Mouse (Mus musculus) midbrain, embryonic 12.5 days (tissue): ENCODE measurements at regions not wholly inside any gene's neighbourhood (a gene's known extent, or its start where the extent isn't known, plus 50 kb on each side); places are given as distances from the start of the nearest gene placed in this dataset.

Experiments
- ATAC-seq: fragments of 200-750 bp; cut with Nextera tagmentation; 2 replicates; pipeline ENCODE4 v1.8.0; 2017; ENCODE audit warnings: low read depth, moderate TSS enrichment, moderate library complexity; ENCODE audit not compliant: low FRiP score
- H3K27ac ChIP-seq: fragments of 300-500 bp; sonication (generic); replicated peaks from 2 replicates; pipeline ENCODE4 v1.5.1; 2016; ENCODE audit warnings: mild to moderate bottlenecking
- H3K27me3 ChIP-seq: fragments of 300-500 bp; sonication (generic); 2 replicates; pipeline ENCODE4 v1.6.1; 2016; ENCODE audit warnings: mild to moderate bottlenecking
- H3K36me3 ChIP-seq: fragments of 300-500 bp; sonication (generic); 2 replicates; pipeline ENCODE4 v1.6.1; 2016
- H3K4me1 ChIP-seq: fragments of 300-500 bp; sonication (generic); 2 replicates; pipeline ENCODE4 v1.6.1; 2016
- H3K4me2 ChIP-seq: fragments of 300-500 bp; sonication (generic); replicated peaks from 2 replicates; pipeline ENCODE4 v1.6.1; 2016; ENCODE audit warnings: mild to moderate bottlenecking, moderate library complexity
- H3K4me3 ChIP-seq: fragments of 300-500 bp; sonication (generic); 2 replicates; pipeline ENCODE4 v1.5.1; 2016; ENCODE audit warnings: mild to moderate bottlenecking
- H3K9ac ChIP-seq: fragments of 300-500 bp; sonication (generic); replicated peaks from 2 replicates; pipeline ENCODE4 v1.6.1; 2016; ENCODE audit warnings: mild to moderate bottlenecking, moderate library complexity
- H3K9me3 ChIP-seq: fragments of 300-500 bp; sonication (generic); 2 replicates; pipeline ENCODE4 v1.6.1; 2016; ENCODE audit warnings: mild to moderate bottlenecking
- WGBS: fragments of 180-500 bp; shearing (Covaris S2); methylation state at CpG from one replicate; pipeline ENCODE4 v1.1.7; 2016; 5-methylcytosine and 5-hydroxymethylcytosine counted together

GRCm38 (mm10) chr1:133504116-133504515 lies 79.9 kb upstream of the Sox13 start:
- H3K36me3 ChIP-seq = no peaks in the 10 kb centered on the region
- ATAC-seq = no peak
- H3K27ac ChIP-seq = no peak overlapping the region
- H3K27me3 ChIP-seq = no peaks in the 10 kb centered on the region; the same call in 1 of the 2 replicates
- H3K4me2 ChIP-seq = no peak overlapping the region
- H3K4me3 ChIP-seq = no peak overlapping the region
- WGBS = 87% methylated on average over 3 of the region's 3 CpGs
- peaks cover 2% of the 10 kb centered on the region; the same call in 1 of the 2 replicates for H3K9me3 ChIP-seq
- 0 out of 2 replicates have a peak, but pooled peaks cover 6% of the 10 kb centered on the region for H3K4me1 ChIP-seq
- H3K9ac ChIP-seq = no peak overlapping the region

DNA sequence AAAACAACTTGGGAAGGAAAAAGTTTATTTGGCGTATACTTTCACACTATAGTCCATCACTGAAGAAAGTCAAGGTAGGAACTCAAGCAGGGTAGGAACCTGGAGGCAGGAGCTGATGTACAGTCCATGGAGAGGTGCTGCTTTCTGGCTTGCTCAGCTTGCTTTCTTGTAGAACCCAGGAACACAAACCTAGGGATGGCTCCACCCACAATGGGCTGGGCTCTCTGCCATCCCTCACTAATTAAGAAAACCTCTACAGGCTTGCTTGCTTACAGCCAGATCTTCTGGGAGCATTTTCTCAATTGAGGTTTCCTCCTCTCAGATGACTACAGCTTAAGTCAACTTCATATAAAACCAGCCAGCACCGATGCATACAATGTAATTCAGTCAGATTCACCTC lies 79.2 kb upstream of the Sox13 start:
- WGBS = 88% methylated on average over 2 of the region's 2 CpGs
- peaks cover 3% of the 10 kb centered on the region; the same call in 1 of the 2 replicates for H3K9me3 ChIP-seq

DNA sequence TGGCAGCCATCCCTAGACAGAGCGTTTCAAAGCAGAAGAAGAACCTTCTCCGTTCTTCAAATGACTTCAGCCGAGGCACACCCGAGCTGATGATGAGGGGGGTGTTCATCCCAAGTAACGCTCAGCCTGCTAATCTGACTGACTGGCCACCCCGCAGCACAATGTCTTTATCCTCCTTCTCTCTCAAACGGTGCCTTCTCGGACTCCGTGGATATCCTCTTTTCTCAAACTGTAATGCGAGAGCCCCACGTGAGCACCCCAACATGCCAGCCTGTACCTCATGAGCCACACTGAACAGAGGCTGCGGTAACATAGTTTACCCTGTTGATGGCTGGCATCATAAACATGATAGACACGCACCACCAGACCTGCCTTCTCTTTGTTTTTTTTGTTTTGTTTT lies 76.8 kb upstream of the Sox13 start:
- 29% methylated on average over 13 of the region's 13 CpGs for WGBS
- no peak overlapping the region; the same call in 1 of the 2 replicates for H3K27ac ChIP-seq
- H3K4me3 ChIP-seq = no peak overlapping the region
- H3K4me2 ChIP-seq = no peak overlapping the region
- H3K9me3 ChIP-seq = peaks cover 3% of the 10 kb centered on the region; the same call in 1 of the 2 replicates
- no peak overlapping the region for H3K9ac ChIP-seq
- no peaks in the 10 kb centered on the region for H3K36me3 ChIP-seq
- H3K4me1 ChIP-seq = 0 out of 2 replicates have a peak, but pooled peaks cover 6% of the 10 kb centered on the region
- ATAC-seq = no peak
- H3K27me3 ChIP-seq = no peaks in the 10 kb centered on the region; the same call in 1 of the 2 replicates

More for the DNA sequence above, 79.2 kb upstream of the Sox13 start:
- Histone ChIP-seq H3K36me3 (no peaks in the 10 kb centered on the region), H3K4me2 (no peak overlapping the region), H3K27ac (no peak overlapping the region), H3K9ac (no peak overlapping the region), H3K4me1 (0 out of 2 replicates have a peak, but pooled peaks cover 6% of the 10 kb centered on the region), H3K27me3 (no peaks in the 10 kb centered on the region; the same call in 1 of the 2 replicates), H3K4me3 (no peak overlapping the region)
- ATAC-seq = no peak

GRCm38 (mm10) chr1:133492986-133493741 lies 69.0 kb upstream of the Sox13 start:
- Histone ChIP-seq H3K27me3 (no peaks in the 10 kb centered on the region), H3K4me3 (peak overlapping the region; percentile 32), H3K4me1 (peaks cover 27% of the 10 kb centered on the region), H3K4me2 (peak overlapping the region; percentile 59), H3K36me3 (no peaks in the 10 kb centered on the region), H3K9ac (peak overlapping the region; percentile 58), H3K9me3 (no peaks in the 10 kb centered on the region), H3K27ac (peak overlapping the region; percentile 100)
- 1% methylated on average over 29 of the region's 29 CpGs for WGBS
- peak; percentile 68 for ATAC-seq

DNA sequence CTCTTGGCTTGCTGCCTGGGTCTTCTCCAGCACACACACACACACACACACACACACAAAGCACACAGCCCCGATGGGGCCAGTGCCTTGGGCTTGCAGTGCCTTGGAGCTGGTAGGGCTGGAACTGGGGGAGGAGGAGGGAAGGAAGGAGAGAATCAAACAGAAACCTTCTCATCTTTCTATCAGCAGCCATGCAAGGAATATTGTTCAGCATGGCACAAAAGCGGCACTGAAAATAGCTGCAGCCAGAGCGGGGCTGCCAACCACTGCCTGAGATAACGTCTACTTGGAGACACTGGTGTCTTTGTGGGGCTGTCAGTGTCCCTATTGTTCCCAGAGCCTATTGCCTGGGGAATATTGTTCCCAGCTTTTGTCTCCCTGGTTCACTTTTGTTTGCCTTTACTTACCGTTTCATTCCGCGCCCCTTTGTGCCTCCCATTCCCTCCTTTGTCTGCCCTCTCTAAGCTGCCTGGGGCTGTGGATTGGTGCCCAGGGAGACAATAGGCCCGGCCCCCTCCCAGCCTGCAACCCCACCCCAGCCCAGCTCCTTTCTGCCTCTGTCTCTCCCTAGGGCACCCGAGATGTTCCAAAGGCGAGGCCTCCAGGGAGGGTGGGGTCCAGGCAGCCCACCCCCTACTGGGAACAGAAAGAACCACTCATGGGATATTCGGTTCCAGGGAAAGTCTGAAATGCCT lies 68.3 kb upstream of the Sox13 start:
- Histone ChIP-seq H3K4me3 (peak overlapping the region; percentile 32), H3K4me2 (peak overlapping the region; percentile 59), H3K4me1 (peaks cover 27% of the 10 kb centered on the region), H3K36me3 (no peaks in the 10 kb centered on the region), H3K9ac (peak overlapping the region; percentile 58), H3K27ac (peak overlapping the region; percentile 100), H3K27me3 (no peaks in the 10 kb centered on the region), H3K9me3 (no peaks in the 10 kb centered on the region)
- under 1% methylated on average over 11 of the region's 11 CpGs for WGBS
- peak; percentile 92 for ATAC-seq

DNA sequence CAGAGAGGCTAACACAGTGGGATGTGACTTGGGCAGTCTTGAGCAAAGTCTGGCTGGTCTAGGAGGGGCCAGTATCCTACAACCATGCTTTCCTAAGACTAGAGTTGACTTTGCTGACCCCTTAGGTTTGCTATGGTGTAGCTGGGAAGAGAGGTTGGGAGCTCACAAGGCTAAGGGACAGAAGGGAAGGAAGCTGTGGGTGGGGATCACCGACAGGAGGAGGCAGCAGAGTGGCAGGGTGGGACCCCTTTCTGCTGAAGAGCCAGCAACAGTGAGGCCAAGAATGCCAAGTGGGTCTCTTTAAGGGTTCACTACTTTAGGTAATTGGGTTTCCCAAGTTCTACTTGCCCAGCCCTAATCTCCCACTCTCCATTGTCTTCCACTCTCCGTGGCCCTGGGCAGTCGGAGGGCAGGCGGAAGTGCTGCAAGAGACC lies 67.7 kb upstream of the Sox13 start:
- no peak for ATAC-seq
- Histone ChIP-seq H3K27me3 (no peaks in the 10 kb centered on the region), H3K9ac (peak overlapping the region; percentile 58; the same call in 1 of the 2 replicates), H3K4me1 (peaks cover 27% of the 10 kb centered on the region), H3K9me3 (no peaks in the 10 kb centered on the region), H3K4me3 (peak overlapping the region; percentile 32; the same call in 1 of the 2 replicates), H3K27ac (peak overlapping the region; percentile 100), H3K36me3 (no peaks in the 10 kb centered on the region), H3K4me2 (peak overlapping the region; percentile 59)
- WGBS = 2% methylated on average over 4 of the region's 4 CpGs

GRCm38 (mm10) chr1:133487171-133487901 lies 63.2 kb upstream of the Sox13 start:
- Histone ChIP-seq H3K4me1 (peaks cover 10% of the 10 kb centered on the region), H3K27ac (no peak overlapping the region), H3K27me3 (no peaks in the 10 kb centered on the region), H3K4me3 (no peak overlapping the region), H3K36me3 (no peaks in the 10 kb centered on the region), H3K4me2 (no peak overlapping the region), H3K9ac (no peak overlapping the region), H3K9me3 (no peaks in the 10 kb centered on the region)
- ATAC-seq = no peak
- 85% methylated on average over 8 of the region's 8 CpGs for WGBS

GRCm38 (mm10) chr1:133486370-133486769 lies 62.2 kb upstream of the Sox13 start:
- no peak for ATAC-seq
- Histone ChIP-seq H3K4me2 (no peak overlapping the region), H3K9me3 (no peaks in the 10 kb centered on the region), H3K36me3 (no peaks in the 10 kb centered on the region), H3K4me3 (no peak overlapping the region), H3K27me3 (no peaks in the 10 kb centered on the region), H3K9ac (no peak overlapping the region), H3K4me1 (peaks cover under 1% of the 10 kb centered on the region; the same call in 1 of the 2 replicates), H3K27ac (no peak overlapping the region)
- 79% methylated on average over 9 of the region's 10 CpGs for WGBS

DNA sequence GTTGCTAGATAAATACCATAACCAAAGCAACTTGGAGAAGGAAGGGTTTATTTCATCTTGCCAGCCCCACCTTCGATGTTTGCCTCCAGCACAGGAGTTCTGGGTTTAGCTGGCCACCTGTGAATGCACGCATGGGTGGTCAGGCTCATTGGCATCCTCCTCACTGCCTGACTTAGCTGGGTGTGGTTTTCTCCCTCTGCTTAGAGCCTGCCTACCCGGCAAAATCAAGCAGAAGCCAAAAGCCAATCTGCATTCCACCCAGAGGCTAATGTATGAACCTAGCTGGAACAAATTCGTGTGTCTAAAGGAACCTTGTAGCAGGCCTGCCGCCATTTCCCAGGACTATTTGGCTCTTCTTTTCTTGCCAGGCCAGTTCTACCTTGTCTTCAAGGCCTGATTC lies 58.7 kb upstream of the Sox13 start:
- Histone ChIP-seq H3K36me3 (no peaks in the 10 kb centered on the region), H3K27ac (no peak overlapping the region), H3K4me3 (no peak overlapping the region), H3K27me3 (no peaks in the 10 kb centered on the region), H3K4me2 (no peak overlapping the region), H3K9me3 (no peaks in the 10 kb centered on the region), H3K9ac (no peak overlapping the region), H3K4me1 (no peaks in the 10 kb centered on the region)
- ATAC-seq = no peak
- WGBS = 53% methylated on average over 5 of the region's 5 CpGs

DNA sequence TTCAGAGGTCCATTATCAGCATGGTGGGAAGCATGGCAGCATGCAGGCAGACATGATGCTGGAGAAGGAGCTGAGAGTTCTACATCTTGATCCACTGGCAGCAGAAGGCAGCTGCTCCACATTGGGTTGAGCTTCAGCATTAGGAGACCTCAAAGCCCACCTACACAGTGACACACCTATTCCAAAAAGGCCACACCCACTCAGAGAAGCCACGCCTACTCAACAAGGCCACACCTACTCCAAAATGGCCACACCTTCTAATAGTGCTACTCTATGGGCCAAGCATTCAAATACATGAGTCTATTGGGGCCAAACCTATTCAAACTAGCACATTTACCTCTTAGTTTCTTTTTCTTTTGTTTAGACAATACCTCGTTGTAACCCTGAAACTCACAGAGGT lies 50.4 kb upstream of the Sox13 start:
- WGBS = 85% methylated on average over 2 of the region's 2 CpGs
- no peaks in the 10 kb centered on the region for H3K27me3 ChIP-seq
- peaks cover 11% of the 10 kb centered on the region for H3K4me1 ChIP-seq
- H3K9me3 ChIP-seq = no peaks in the 10 kb centered on the region
- no peaks in the 10 kb centered on the region for H3K36me3 ChIP-seq
- ATAC-seq = no peak
- no peak overlapping the region for H3K4me2 ChIP-seq
- no peak overlapping the region for H3K4me3 ChIP-seq
- H3K27ac ChIP-seq = no peak overlapping the region
- H3K9ac ChIP-seq = no peak overlapping the region
